Mouse (Mus musculus): ENCODE results near the gene Limk2.

GRCm38 (mm10) chr11:3444875-3445274 is 35.9 kb upstream of the Limk2 start:
- TF ChIP-seq TAL1 (conservative IDR thresholded peaks at IDR 0.05; ENCODE audit: low read depth, low read length) = no peak
- no peak for TF ChIP-seq CTCF (IDR thresholded peaks at IDR 0.05; ENCODE audit: low read depth, low read length)

Data from G1E (cell line).